Mouse (Mus musculus): Measurements from ENCODE around the gene Lrrtm3.
A peak's percentile ranks its signal among the peaks of the same experiment; 100 is the strongest.

Lrrtm3 gene

GRCm38 (mm10) chr10:64041218-64041617 lies 48.9 kb downstream of the Lrrtm3 start:
- no peak for DNase-seq (ENCODE audit: low spot score)

GRCm38 (mm10) chr10:64039760-64040535 lies 50.1 kb downstream of the Lrrtm3 start:
- DNase-seq (ENCODE audit: low spot score), result no peak

GRCm38 (mm10) chr10:64030901-64031300 lies 59.2 kb downstream of the Lrrtm3 start:
- no peak for DNase-seq (ENCODE audit: low spot score)

GRCm38 (mm10) chr10:64023340-64023739 lies 66.7 kb downstream of the Lrrtm3 start:
- DNase-seq (ENCODE audit: low spot score), result no peak

GRCm38 (mm10) chr10:64020347-64020746 lies 69.7 kb downstream of the Lrrtm3 start:
- DNase-seq (ENCODE audit: low spot score), result no peak

- no peak for DNase-seq (ENCODE audit: low spot score)
Measured at GRCm38 (mm10) chr10:64001996-64002395, 88.1 kb downstream of the Lrrtm3 start.

GRCm38 (mm10) chr10:64001531-64001930 lies 88.5 kb downstream of the Lrrtm3 start:
- DNase-seq (ENCODE audit: low spot score), result peak; percentile 53

GRCm38 (mm10) chr10:63994251-63994650 lies 95.8 kb downstream of the Lrrtm3 start:
- DNase-seq (ENCODE audit: low spot score), result no peak

GRCm38 (mm10) chr10:63985576-63985975 lies 104.5 kb downstream of the Lrrtm3 start:
- DNase-seq (ENCODE audit: low spot score), result no peak

GRCm38 (mm10) chr10:63979410-63979809 lies 110.7 kb downstream of the Lrrtm3 start:
- no peak for DNase-seq (ENCODE audit: low spot score)

GRCm38 (mm10) chr10:63978969-63979368 lies 111.1 kb downstream of the Lrrtm3 start:
- no peak for DNase-seq (ENCODE audit: low spot score)

GRCm38 (mm10) chr10:63978535-63978934 lies 111.5 kb downstream of the Lrrtm3 start:
- DNase-seq (ENCODE audit: low spot score), result peak; percentile 3

- DNase-seq (ENCODE audit: low spot score), result peak; percentile 4
Measured at GRCm38 (mm10) chr10:63978101-63978500, 112.0 kb downstream of the Lrrtm3 start.

- no peak for DNase-seq (ENCODE audit: low spot score)
Measured at GRCm38 (mm10) chr10:63972300-63972699, 117.8 kb downstream of the Lrrtm3 start.

GRCm38 (mm10) chr10:63954308-63954930 lies 135.7 kb downstream of the Lrrtm3 start:
- DNase-seq (ENCODE audit: low spot score), result peak; percentile 38

GRCm38 (mm10) chr10:63951481-63951880 lies 138.6 kb downstream of the Lrrtm3 start:
- no peak for DNase-seq (ENCODE audit: low spot score)

- no peak for DNase-seq (ENCODE audit: low spot score)
Measured at GRCm38 (mm10) chr10:63950867-63951266, 139.2 kb downstream of the Lrrtm3 start.

GRCm38 (mm10) chr10:63947266-63947665 lies 142.8 kb downstream of the Lrrtm3 start:
- DNase-seq (ENCODE audit: low spot score), result no peak

GRCm38 (mm10) chr10:63945534-63945933 lies 144.5 kb downstream of the Lrrtm3 start:
- DNase-seq (ENCODE audit: low spot score), result peak; percentile 10

GRCm38 (mm10) chr10:63933946-63934345 lies 156.1 kb downstream of the Lrrtm3 start:
- DNase-seq (ENCODE audit: low spot score), result no peak

GRCm38 (mm10) chr10:63927334-63927733 lies 162.7 kb downstream of the Lrrtm3 start, which contains the start of gene Gm10118:
Gene Gm10118, minus strand, starts transcription at chr10:63927434.
- no peak for DNase-seq (ENCODE audit: low spot score)

GRCm38 (mm10) chr10:63908878-63909277 lies 181.2 kb downstream of the Lrrtm3 start:
- DNase-seq (ENCODE audit: low spot score), result no peak

GRCm38 (mm10) chr10:63899891-63900290 lies 190.2 kb downstream of the Lrrtm3 start:
- DNase-seq (ENCODE audit: low spot score), result no peak
